Mouse (Mus musculus): ENCODE measurements at regions not wholly inside any gene's neighbourhood (a gene's known extent, or its start where the extent isn't known, plus 50 kb on each side); places are given as distances from the start of the nearest gene placed in this dataset.

- CTCF ChIA-PET, result no interaction called here
Measured at GRCm38 (mm10) chr10:99400076-99400475, 137.0 kb downstream of the Dusp6 start.

DNA sequence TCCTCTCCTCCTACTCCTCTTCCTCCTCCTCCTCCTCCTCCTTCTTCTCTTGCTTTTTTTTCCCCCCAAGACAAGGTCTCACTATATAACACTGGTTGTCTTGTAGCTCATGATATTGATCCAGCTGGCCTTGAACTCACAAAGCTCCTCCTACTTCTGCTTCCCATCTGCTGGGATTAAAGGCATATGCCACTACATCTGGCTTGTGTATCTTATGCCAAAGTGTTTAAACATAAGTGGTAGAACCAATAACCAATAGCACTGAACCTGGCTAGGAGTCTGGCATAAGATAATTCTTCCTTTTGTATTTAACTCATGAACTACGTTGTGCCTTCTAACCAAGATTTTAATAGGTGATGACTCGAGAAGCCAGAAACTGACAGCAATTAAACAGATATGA lies 143.7 kb downstream of the Dusp6 start:
- ChIA-PET CTCF (no interaction called here), POLR2A (no interaction called here)

More at GRCm38 (mm10) chr10:99400076-99400475, 137.0 kb downstream of the Dusp6 start:
- POLR2A ChIA-PET, result no interaction called here

DNA sequence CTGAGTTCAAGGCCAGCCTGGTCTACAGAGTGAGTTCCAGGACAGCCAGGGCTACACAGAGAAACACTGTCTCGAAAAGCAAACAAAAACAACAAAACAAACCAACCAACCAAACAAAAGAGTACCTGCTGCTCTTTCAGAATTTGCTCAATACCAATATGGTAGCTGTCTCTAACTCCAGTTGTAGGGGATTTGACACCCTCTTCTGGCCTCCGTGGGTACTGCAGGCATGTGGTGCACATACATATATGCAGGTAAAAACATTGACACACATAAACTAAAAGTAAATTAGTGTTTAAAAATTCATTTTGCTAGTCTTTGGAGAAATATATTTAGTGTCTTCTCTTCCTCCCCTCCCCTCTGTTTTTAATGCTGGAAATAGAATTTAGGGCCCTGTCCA lies 145.8 kb downstream of the Dusp6 start:
- ChIA-PET POLR2A (no interaction called here), CTCF (no interaction called here)

- POLR2A ChIA-PET, result interaction anchor here in 1 of 4 experiments (0.9 to 1.1 kb wide), 2 partner anchors 8 to 13 kb away, joined by 4 to 5 read pairs; no protein-coding TSS in a partner anchor
- CTCF ChIA-PET, result no interaction called here
Measured at GRCm38 (mm10) chr10:99409744-99410143, 146.7 kb downstream of the Dusp6 start.

- ChIA-PET POLR2A (interaction anchor here in 1 of 4 experiments (1.1 kb wide), 1 partner anchor 14 kb away, joined by 4 read pairs; no protein-coding TSS in a partner anchor), CTCF (no interaction called here)
Measured at GRCm38 (mm10) chr10:99410754-99411153, 147.7 kb downstream of the Dusp6 start.

DNA sequence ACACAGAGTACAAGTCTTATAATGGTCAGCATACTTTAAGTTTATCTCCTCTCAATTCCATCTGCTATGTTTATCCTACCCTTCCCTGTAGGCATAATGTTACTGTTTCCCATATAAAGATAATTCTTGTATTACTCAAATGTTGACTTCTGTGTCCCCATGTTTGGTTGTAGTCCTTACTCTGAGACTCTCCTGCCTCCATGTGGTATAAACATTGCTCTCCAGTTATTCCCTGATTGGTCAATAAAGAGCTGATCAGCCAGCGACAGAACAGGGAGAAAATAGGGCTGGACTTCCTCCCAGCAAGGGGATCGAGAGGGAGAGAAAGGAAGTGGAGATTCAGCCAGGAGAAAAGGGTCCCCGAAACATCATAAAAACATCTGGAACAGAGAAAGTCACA lies 150.4 kb downstream of the Dusp6 start:
- POLR2A ChIA-PET, result no interaction called here

DNA sequence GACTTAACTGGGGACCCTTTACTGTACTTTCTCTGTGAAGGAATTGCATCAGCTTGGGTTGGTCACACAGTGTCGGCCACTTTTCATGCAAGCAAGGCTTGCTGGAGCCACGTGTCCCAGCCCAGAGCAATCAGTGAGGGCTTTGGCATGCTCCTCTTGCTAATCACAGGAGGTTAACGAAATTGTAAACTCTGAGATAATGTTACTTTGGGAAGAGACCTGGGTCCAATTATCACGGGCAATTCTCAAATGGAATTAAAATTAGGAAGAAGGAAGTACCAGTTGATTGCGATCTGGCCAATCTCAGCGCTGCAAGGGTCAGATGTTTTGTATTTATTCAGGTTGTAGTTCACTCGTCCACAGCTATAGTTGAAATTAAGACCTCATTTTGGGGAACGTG lies 153.2 kb downstream of the Dusp6 start:
- ChIA-PET CTCF (no interaction called here), POLR2A (no interaction called here)

More for the DNA sequence above, 150.4 kb downstream of the Dusp6 start:
- CTCF ChIA-PET, result no interaction called here

- POLR2A ChIA-PET, result interaction anchor here in 3 of 4 experiments (0.6 to 1.0 kb wide), 3 partner anchors 8 to 155 kb away, joined by 3 to 5 read pairs (median 4); no protein-coding TSS in a partner anchor
- CTCF ChIA-PET, result no interaction called here
Measured at GRCm38 (mm10) chr10:99416896-99417479, 154.0 kb downstream of the Dusp6 start.

- ChIA-PET POLR2A (interaction anchor here in 3 of 4 experiments (0.6 to 1.0 kb wide), 5 partner anchors 8 to 1145 kb away, joined by 3 to 5 read pairs (median 4); no protein-coding TSS in a partner anchor), CTCF (interaction anchor here in 1 of 4 experiments (0.6 kb wide), 1 partner anchor 17 kb away, joined by 3 read pairs; no protein-coding TSS in a partner anchor)
Measured at GRCm38 (mm10) chr10:99417591-99417990, 154.6 kb downstream of the Dusp6 start.

DNA sequence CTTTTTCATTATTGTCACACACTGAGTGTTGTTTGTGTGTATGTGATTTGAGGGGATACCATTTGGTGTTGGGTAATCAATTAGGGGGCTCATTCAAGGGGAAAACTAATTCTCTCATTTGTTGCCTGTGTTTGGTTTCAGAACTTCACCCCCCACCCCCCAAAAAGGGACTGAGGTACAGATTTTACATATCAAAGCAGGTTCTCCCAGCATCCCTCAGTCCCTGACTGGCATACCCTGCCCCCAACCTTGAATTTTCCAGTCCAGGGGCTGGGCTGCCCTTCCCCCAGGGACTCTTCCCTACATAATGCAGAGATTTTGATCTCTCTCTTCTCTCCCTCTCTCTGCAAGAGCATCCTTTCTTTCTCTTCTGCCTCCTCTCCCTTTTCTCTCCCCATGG lies 155.5 kb downstream of the Dusp6 start:
- POLR2A ChIA-PET, result interaction anchor here in 2 of 4 experiments (0.5 to 1.0 kb wide), 3 partner anchors 82 to 1145 kb away, joined by 3 to 4 read pairs (median 4); no protein-coding TSS in a partner anchor
- CTCF ChIA-PET, result no interaction called here

DNA sequence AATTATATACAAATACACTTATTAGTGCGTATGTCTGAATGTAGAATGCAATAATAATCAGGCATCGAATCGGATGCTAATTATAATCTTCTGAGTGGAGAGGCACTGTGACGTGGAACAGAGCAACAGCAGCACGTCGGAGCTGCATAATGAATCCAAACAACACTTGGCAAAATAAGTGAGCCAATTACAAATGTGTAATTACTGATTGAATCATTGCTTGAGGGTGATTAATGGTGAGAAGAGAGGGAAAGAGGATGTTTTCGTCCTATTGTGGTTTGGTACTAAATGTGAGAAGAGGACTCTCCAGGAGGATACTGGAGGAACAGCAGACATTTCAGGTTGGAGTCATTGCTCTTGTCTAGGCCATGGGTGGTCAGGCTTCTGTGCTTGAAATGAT lies 156.5 kb downstream of the Dusp6 start:
- POLR2A ChIA-PET, result no interaction called here

GRCm38 (mm10) chr10:99423406-99423805 lies 160.4 kb downstream of the Dusp6 start:
- ChIA-PET POLR2A (no interaction called here), CTCF (no interaction called here)

More for the DNA sequence above, 156.5 kb downstream of the Dusp6 start:
- CTCF ChIA-PET, result no interaction called here

DNA sequence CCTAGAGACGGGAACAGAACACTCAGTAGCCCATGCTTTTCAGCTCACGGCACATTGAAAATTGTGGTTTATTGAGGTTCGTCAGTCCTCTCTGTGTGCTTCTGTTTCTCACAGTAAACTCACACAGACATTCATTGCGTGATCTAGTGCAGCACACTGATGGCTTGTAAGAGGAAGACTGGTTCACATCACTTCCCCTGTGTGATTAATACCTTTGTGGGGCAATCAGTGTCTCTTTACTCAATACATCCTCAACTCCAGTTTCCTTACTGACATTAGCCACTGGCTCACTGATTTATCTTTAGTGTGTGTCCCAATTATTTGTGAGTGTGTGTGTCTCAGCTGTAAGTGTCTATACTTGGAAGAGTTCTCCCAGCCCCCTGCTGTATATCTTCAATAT lies 162.2 kb downstream of the Dusp6 start:
- CTCF ChIA-PET, result no interaction called here
- POLR2A ChIA-PET, result interaction anchor here in 1 of 4 experiments (0.5 kb wide), 1 partner anchor 13 kb away, joined by 3 read pairs; no protein-coding TSS in a partner anchor

GRCm38 (mm10) chr10:99430175-99430574 lies 167.1 kb downstream of the Dusp6 start:
- CTCF ChIA-PET, result no interaction called here

GRCm38 (mm10) chr10:99430669-99431561 lies 167.9 kb downstream of the Dusp6 start:
- POLR2A ChIA-PET, result no interaction called here
- CTCF ChIA-PET, result no interaction called here

More at GRCm38 (mm10) chr10:99430175-99430574, 167.1 kb downstream of the Dusp6 start:
- POLR2A ChIA-PET, result no interaction called here

DNA sequence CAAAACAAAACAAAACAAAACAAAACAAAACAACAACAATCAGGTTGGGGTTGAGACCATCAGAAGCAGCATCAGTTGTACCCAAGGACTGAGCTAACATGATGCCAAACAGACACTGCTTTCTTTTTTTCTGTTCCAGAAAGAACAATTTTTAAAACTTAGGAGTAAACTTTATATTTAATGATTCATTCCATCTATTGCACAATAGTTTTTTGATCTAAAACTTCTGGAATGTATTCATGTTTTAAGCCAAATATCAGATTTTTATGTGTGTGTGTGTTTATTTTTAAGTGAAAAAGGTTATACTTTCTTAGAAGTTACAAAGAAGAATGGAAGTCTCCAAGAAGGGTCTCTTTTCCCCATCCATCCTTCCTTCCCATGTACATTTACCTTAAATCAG lies 174.0 kb downstream of the Dusp6 start:
- POLR2A ChIA-PET, result interaction anchor here in 2 of 4 experiments (0.6 to 0.7 kb wide), 2 partner anchors 57 to 160 kb away, joined by 3 to 9 read pairs; no protein-coding TSS in a partner anchor
- CTCF ChIA-PET, result interaction anchor here in 1 of 4 experiments (0.7 kb wide), 1 partner anchor 224 kb away, joined by 3 read pairs; no protein-coding TSS in a partner anchor

GRCm38 (mm10) chr10:99440169-99440568 lies 177.1 kb downstream of the Dusp6 start:
- ChIA-PET POLR2A (no interaction called here), CTCF (no interaction called here)

DNA sequence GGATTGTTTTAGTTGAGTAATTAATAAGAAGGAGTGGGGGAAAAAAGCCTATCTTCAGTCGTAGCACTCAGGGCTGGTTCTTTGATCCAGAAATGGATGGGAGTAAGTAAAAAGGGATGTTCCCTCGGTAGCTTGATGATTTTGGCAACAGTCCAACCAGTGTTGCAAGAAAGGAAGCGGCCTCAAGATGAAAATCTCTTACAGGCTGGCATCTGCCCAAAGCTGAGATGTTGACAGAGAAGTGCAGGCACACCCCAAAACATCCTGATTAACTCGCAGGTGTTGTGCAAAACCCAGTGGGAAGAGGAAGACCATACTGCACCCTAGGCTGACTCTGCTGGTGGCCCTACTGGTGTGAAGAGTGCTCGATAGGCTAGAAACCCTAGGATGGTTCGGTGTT lies 178.0 kb downstream of the Dusp6 start:
- POLR2A ChIA-PET, result no interaction called here
- CTCF ChIA-PET, result no interaction called here

DNA sequence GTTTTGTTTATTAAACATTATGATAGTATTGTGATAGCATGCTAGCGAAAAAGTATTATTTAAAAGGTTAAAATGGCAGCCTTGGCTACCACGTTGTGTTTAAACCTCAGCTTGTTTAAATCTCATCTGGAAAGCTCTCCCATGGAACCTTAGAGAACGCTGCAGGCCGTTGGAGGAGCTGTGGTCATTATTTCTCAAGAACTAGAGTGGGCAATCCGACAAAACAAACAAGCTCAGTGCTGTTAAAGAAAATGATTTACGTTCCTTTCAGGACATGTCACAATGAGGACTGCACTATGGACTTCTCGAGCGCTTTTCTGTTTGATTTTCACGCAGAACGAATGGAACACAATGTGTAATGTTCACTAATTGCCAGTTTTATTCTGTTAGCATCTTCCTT lies 178.9 kb downstream of the Dusp6 start:
- POLR2A ChIA-PET, result interaction anchor here in 1 of 4 experiments (1.1 kb wide), 1 partner anchor 27 kb away, joined by 3 read pairs; no protein-coding TSS in a partner anchor
- CTCF ChIA-PET, result no interaction called here

GRCm38 (mm10) chr10:99443453-99444170 lies 180.6 kb downstream of the Dusp6 start:
- ChIA-PET POLR2A (no interaction called here), CTCF (no interaction called here)
